9 mouse cellular contexts compared by ENCODE assay signal in genomic region chr1:192726996-192727624, GRCm38 (mm10). TPM values are rescaled to one million over a fixed set of nuclear protein-coding genes. Genes with fewer than 3 reads are reported as not detected.
DNase-seq lines count a peak whose midpoint lies in the region; ATAC-seq and TF ChIP-seq lines count a peak whose summit lies in the region.
"Had no signal": no experiment of that assay in that cellular context is flagged by ENCODE, and none has a peak within 500 bp of the region (broad histone marks: within the 10 kb centered on the region; RNA-seq: fewer than 3 reads in every experiment).

No protein-coding gene starts in this region.

- WGBS in kidney, adult 2 months, result 58% methylated on average over 11 of the region's 11 CpGs
- WGBS in liver, embryonic 12.5 days (ENCODE audit: insufficient replicate concordance), result 51% methylated on average over 11 of the region's 11 CpGs
- WGBS in neural tube, embryonic 11.5 days, result 55% methylated on average over 11 of the region's 11 CpGs

- H3K36me3 ChIP-seq in kidney, adult 2 months (ENCODE audit: control insufficient read depth, insufficient read depth, low read length), result no peaks in the 10 kb centered on the region
- no peaks in the 10 kb centered on the region for H3K36me3 ChIP-seq in liver, embryonic 12.5 days
- no peaks in the 10 kb centered on the region for H3K36me3 ChIP-seq in neural tube, embryonic 11.5 days (ENCODE audit: control insufficient read depth, insufficient read depth, low read length)

- no peaks in the 10 kb centered on the region for H3K4me1 ChIP-seq in kidney, adult 2 months (ENCODE audit: control insufficient read depth, insufficient read depth, low read length)
- H3K4me1 ChIP-seq in liver, embryonic 12.5 days, result no peaks in the 10 kb centered on the region
- H3K4me1 ChIP-seq in neural tube, embryonic 11.5 days (ENCODE audit: control insufficient read depth, insufficient read depth, low read length), result no peaks in the 10 kb centered on the region

- H3K4me3 ChIP-seq in kidney, adult 2 months (ENCODE audit: insufficient read depth, low read depth, low read length), result no peak overlapping the region
- no peak overlapping the region for H3K4me3 ChIP-seq in liver, embryonic 12.5 days
- H3K4me3 ChIP-seq in neural tube, embryonic 11.5 days (ENCODE audit: low read depth, low read length), result no peak overlapping the region
- H3K4me3 ChIP-seq: erythroblast, embryonic 14.5 days had no signal

- H3K9ac ChIP-seq in liver, embryonic 12.5 days, result no peak overlapping the region
- H3K9ac ChIP-seq in neural tube, embryonic 11.5 days (ENCODE audit: low read length), result no peak overlapping the region

- peak; percentile 79 for DNase-seq in B cell, adult 2 months
- DNase-seq in adrenal gland, adult 18-20 months (ENCODE audit: low spot score in 2 of 2), result peak; percentile 64 to 67
- peak; percentile 83 for DNase-seq in embryo, embryonic 10.5 days (ENCODE audit: low spot score)
- peak; percentile 53 to 87 for DNase-seq in heart, adult 18-20 months
- DNase-seq in kidney, adult 2 months, result peak; percentile 58
- DNase-seq in neural tube, embryonic 11.5 days (ENCODE audit: low spot score), result peak; percentile 73
- DNase-seq in testis, postnatal 10 days (ENCODE audit: low spot score), result peak; percentile 85

- peak; percentile 42; the same call in 1 of the 2 replicates for ATAC-seq in liver, embryonic 12.5 days
- ATAC-seq in neural tube, embryonic 11.5 days (ENCODE audit: insufficient read depth, low FRiP score, low TSS enrichment), result peak; percentile 79

- peak; percentile 79 for TF ChIP-seq CTCF in kidney, adult 2 months (conservative IDR thresholded peaks at IDR 0.05; ENCODE audit: insufficient read depth, insufficient read length, low read depth, low read length)

- H3K27me3 ChIP-seq in kidney, adult 2 months (replicated peaks; ENCODE audit: control insufficient read depth, insufficient read depth, low read length), result no peaks in the 10 kb centered on the region
- no peaks in the 10 kb centered on the region for H3K27me3 ChIP-seq in liver, embryonic 12.5 days (replicated peaks)
- H3K27me3 ChIP-seq in neural tube, embryonic 11.5 days (ENCODE audit: control insufficient read depth, insufficient read depth, low read length), result no peaks in the 10 kb centered on the region

- no peak overlapping the region for H3K27ac ChIP-seq in kidney, adult 2 months (ENCODE audit: insufficient read depth, low read depth, low read length)
- no peak overlapping the region for H3K27ac ChIP-seq in liver, embryonic 12.5 days
- H3K27ac ChIP-seq in neural tube, embryonic 11.5 days (ENCODE audit: low read depth, low read length), result no peak overlapping the region

- TF ChIP-seq POLR2A in kidney, adult 2 months (IDR thresholded peaks at IDR 0.05; ENCODE audit: low read depth, low read length), result no peak

- H3K9me3 ChIP-seq in liver, embryonic 12.5 days (replicated peaks), result no peaks in the 10 kb centered on the region
- no peaks in the 10 kb centered on the region for H3K9me3 ChIP-seq in neural tube, embryonic 11.5 days (ENCODE audit: control insufficient read depth, low read length)

- H3K4me2 ChIP-seq in liver, embryonic 12.5 days, result no peak overlapping the region
- no peak overlapping the region for H3K4me2 ChIP-seq in neural tube, embryonic 11.5 days (ENCODE audit: low read depth)

RNA-seq across cellular contexts. Expression of gene Hhat, which starts 43.9 kb away (rescaled TPM):
- 1 to 10 TPM; 2.7 to 4.8 TPM for total RNA-seq in adrenal gland, adult 18-20 months (2021)
- 1 to 10 TPM; 1.6 to 3.3 TPM for total RNA-seq in heart, adult 18-20 months (2021)
- polyA plus RNA-seq in kidney, adult 2 months (2012; rRNA removed), result 4.9 and 7.0 TPM in 2 replicates
- 2.1 TPM in 2 replicates for polyA plus RNA-seq in liver, embryonic 12.5 days (2016; fragmentation: Nextera tagmentation; extraction: Ambion mirVana)
- 8.9 and 9.2 TPM in 2 replicates for polyA plus RNA-seq in neural tube, embryonic 11.5 days (2014; fragmentation: Nextera tagmentation; extraction: Ambion mirVana)
- polyA plus RNA-seq: erythroblast, embryonic 14.5 days had no signal
